29 mouse cellular contexts compared by ENCODE assay signal in the genomic region with DNA sequence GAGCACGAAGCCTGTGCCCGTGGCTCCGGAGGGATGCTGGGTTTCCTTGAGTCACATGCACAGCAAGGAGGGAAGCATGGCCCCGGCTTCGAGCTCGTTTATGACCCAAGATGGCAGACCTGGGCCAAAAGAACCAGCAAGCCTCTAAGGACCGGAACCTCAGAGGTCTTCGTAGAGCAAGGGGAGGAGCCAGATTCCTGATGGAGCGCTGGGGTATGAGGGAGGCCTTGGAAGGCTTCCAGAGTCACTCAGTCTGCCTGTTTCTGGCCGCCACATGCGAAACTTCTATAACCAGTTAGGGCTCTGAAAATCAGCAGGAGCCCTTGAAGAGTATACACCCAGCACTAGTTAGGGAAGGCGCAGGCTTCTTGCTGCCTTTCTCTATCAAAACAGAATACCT. TPM values are rescaled to one million over a fixed set of nuclear protein-coding genes. Genes with fewer than 3 reads are reported as not detected.
DNase-seq lines count a peak whose midpoint lies in the region; ATAC-seq and TF ChIP-seq lines count a peak whose summit lies in the region.
"Had no signal": no experiment of that assay in that cellular context is flagged by ENCODE, and none has a peak within 500 bp of the region (broad histone marks: within the 10 kb centered on the region; RNA-seq: fewer than 3 reads in every experiment).

No protein-coding gene starts in this region.

- H3K4me2 ChIP-seq in heart, embryonic 15.5 days = peak overlapping the region; percentile 60
- peak overlapping the region; percentile 29 for H3K4me2 ChIP-seq in neural tube, embryonic 13.5 days
- H3K4me2 ChIP-seq: liver, embryonic 12.5 days; midbrain, embryonic 13.5 days; neural tube, embryonic 12.5 days had no signal

- H3K9ac ChIP-seq in heart, adult 2 months (ENCODE audit: low read depth, low read length) = no peak overlapping the region
- no peak overlapping the region for H3K9ac ChIP-seq in heart, embryonic 15.5 days
- H3K9ac ChIP-seq in neural tube, embryonic 13.5 days = no peak overlapping the region
- H3K9ac ChIP-seq: liver, embryonic 12.5 days; midbrain, embryonic 13.5 days; neural tube, embryonic 12.5 days had no signal

- ATAC-seq in heart, embryonic 15.5 days (replicated peaks; ENCODE audit: insufficient number of reproducible peaks, insufficient read depth, low FRiP score, low read depth) = peak; percentile 32; the same call in 1 of the 2 replicates
- no peak for ATAC-seq in neural tube, embryonic 13.5 days (ENCODE audit: low read depth)
- ATAC-seq: forebrain, embryonic 16.5 days; hindbrain, embryonic 16.5 days; liver, embryonic 12.5 days; midbrain, embryonic 13.5 days had no signal

- H3K27me3 ChIP-seq in heart, adult 2 months (ENCODE audit: control insufficient read depth, insufficient read depth, low read length) = no peaks in the 10 kb centered on the region
- no peaks in the 10 kb centered on the region for H3K27me3 ChIP-seq in heart, embryonic 15.5 days
- H3K27me3 ChIP-seq in neural tube, embryonic 13.5 days = no peaks in the 10 kb centered on the region
- H3K27me3 ChIP-seq: liver, embryonic 12.5 days; midbrain, embryonic 13.5 days; neural tube, embryonic 12.5 days had no signal

- intact Hi-C loops in heart, adult 2 months (cut with DNase I) = loop anchor here (10.0 kb wide), 1 partner anchor 1121 kb away; no protein-coding TSS in a partner anchor
- intact Hi-C loops in heart, postnatal 36 days (cut with DNase I) = loop anchor here (2.0 kb wide), 1 partner anchor 995 kb away; no protein-coding TSS in a partner anchor

- H3K79me2 ChIP-seq in heart, adult 2 months (replicated peaks; ENCODE audit: control insufficient read depth, insufficient read depth, low read length) = no peaks in the 10 kb centered on the region

- no peaks in the 10 kb centered on the region for H3K36me3 ChIP-seq in heart, adult 2 months (ENCODE audit: control insufficient read depth, insufficient read depth, low read length)
- no peaks in the 10 kb centered on the region for H3K36me3 ChIP-seq in heart, embryonic 15.5 days
- no peaks in the 10 kb centered on the region for H3K36me3 ChIP-seq in neural tube, embryonic 13.5 days
- H3K36me3 ChIP-seq: forebrain, embryonic 10.5 days; hindbrain, embryonic 10.5 days; liver, embryonic 12.5 days; midbrain, embryonic 13.5 days; neural tube, embryonic 12.5 days had no signal

- H3K27ac ChIP-seq in heart, adult 2 months = no peak overlapping the region
- H3K27ac ChIP-seq in heart, embryonic 15.5 days = peak overlapping the region; percentile 32
- H3K27ac ChIP-seq in neural tube, embryonic 13.5 days (replicated peaks) = no peak overlapping the region
- H3K27ac ChIP-seq: forebrain, embryonic 10.5 days; hindbrain, embryonic 10.5 days; kidney, postnatal 0 days; left cerebral cortex, adult 2 months; liver, embryonic 12.5 days; midbrain, embryonic 13.5 days; neural tube, embryonic 12.5 days had no signal

- 46% methylated on average over 12 of the region's 12 CpGs for WGBS in heart, adult 2 months
- 50% methylated on average over 12 of the region's 12 CpGs for WGBS in heart, embryonic 15.5 days
- WGBS in neural tube, embryonic 13.5 days = 66% methylated on average over 12 of the region's 12 CpGs

- TF ChIP-seq EP300 in heart, adult 2 months (IDR thresholded peaks at IDR 0.05; ENCODE audit: insufficient read depth, low read depth, low read length) = no peak

- H3K4me1 ChIP-seq in heart, adult 2 months (ENCODE audit: control insufficient read depth, insufficient read depth, low read length) = no peaks in the 10 kb centered on the region
- peaks cover 7% of the 10 kb centered on the region for H3K4me1 ChIP-seq in heart, embryonic 15.5 days (replicated peaks)
- H3K4me1 ChIP-seq in neural tube, embryonic 13.5 days (replicated peaks) = peaks cover 7% of the 10 kb centered on the region
- H3K4me1 ChIP-seq: forebrain, embryonic 10.5 days; hindbrain, embryonic 10.5 days; liver, embryonic 12.5 days; midbrain, embryonic 13.5 days; neural tube, embryonic 12.5 days had no signal

- TF ChIP-seq POLR2A in heart, adult 2 months (IDR thresholded peaks at IDR 0.05; ENCODE audit: insufficient read depth, low read depth, low read length) = no peak

- no peak for TF ChIP-seq CTCF in heart, adult 2 months (IDR thresholded peaks at IDR 0.05)

- H3K9me3 ChIP-seq in heart, embryonic 15.5 days (replicated peaks) = no peaks in the 10 kb centered on the region
- H3K9me3 ChIP-seq in neural tube, embryonic 13.5 days = no peaks in the 10 kb centered on the region
- H3K9me3 ChIP-seq: forebrain, embryonic 10.5 days; hindbrain, embryonic 10.5 days; liver, embryonic 12.5 days; midbrain, embryonic 13.5 days; neural tube, embryonic 12.5 days had no signal

- H3K4me3 ChIP-seq in heart, adult 2 months = no peak overlapping the region
- H3K4me3 ChIP-seq in heart, embryonic 15.5 days = peak overlapping the region; percentile 30
- no peak overlapping the region for H3K4me3 ChIP-seq in neural tube, embryonic 13.5 days
- H3K4me3 ChIP-seq: forebrain, embryonic 10.5 days; hindbrain, embryonic 10.5 days; left cerebral cortex, adult 2 months; liver, embryonic 12.5 days; midbrain, embryonic 13.5 days; neural tube, embryonic 12.5 days had no signal

- DNase-seq in heart, adult 11 months = peak; percentile 79
- no peak for DNase-seq in heart, adult 2 months
- no peak for DNase-seq in heart, postnatal 36 days
- no peak for DNase-seq in neural tube, embryonic 10.5 days (ENCODE audit: extremely low spot score, low spot score)
- peak; percentile 13 for DNase-seq in testis, postnatal 14 days (ENCODE audit: low spot score)
- no peak for DNase-seq in kidney, adult 9 months
- DNase-seq: adrenal gland, postnatal 25 days; cerebellum, adult 8-10 months; gastrocnemius, postnatal 36 days; kidney, adult 18-20 months; layer of hippocampus, adult 9-11 months; lung, adult 2 months; right cerebral cortex, adult 18-20 months; right cerebral cortex, postnatal 4 days; thymus, adult 2 months; thymus, postnatal 4 days had no signal

RNA-seq across cellular contexts. Expression of a gene that starts 32.8 kb away (rescaled TPM):
- 100 to 1,000 TPM; 128 to 148 TPM for total RNA-seq in heart, adult 2 months (2021)
- 110 and 153 TPM in 2 replicates for polyA plus RNA-seq in heart, adult 2 months (2012; rRNA removed)
- polyA plus RNA-seq in heart, embryonic 15.5 days (2015; fragmentation: Nextera tagmentation; extraction: Ambion mirVana) = 72.8 and 94.7 TPM in 2 replicates
- total RNA-seq in heart, postnatal 36 days (2021) = 100 to 1,000 TPM; 151 to 152 TPM
- 0.39 and 0.99 TPM in 2 replicates for polyA plus RNA-seq in neural tube, embryonic 13.5 days (2015; fragmentation: Nextera tagmentation; extraction: Ambion mirVana)
- total RNA-seq: common myeloid progenitor, adult 5-6 weeks; megakaryocyte, adult 5-6 weeks had no signal
- polyA plus RNA-seq: forebrain, embryonic 10.5 days; liver, embryonic 12.5 days had no signal

Comparison
In these comparisons a context has a peak if more than half of its experiments do, and no peak if none do; other contexts are left out.
1. DNase-seq: peak in heart, adult 11 months (single experiment) and testis, postnatal 14 days (single experiment); none in heart, adult 2 months (0 of 2), heart, postnatal 36 days (0 of 2), neural tube, embryonic 10.5 days (single experiment) and kidney, adult 9 months (single experiment).
2. RNA of a gene that starts 32.8 kb away (polyA plus RNA-seq): 110 to 153 TPM in heart, adult 2 months and 72.8 to 94.7 TPM in heart, embryonic 15.5 days; 0.39 to 0.99 TPM in neural tube, embryonic 13.5 days; every median in the first group is over 10 times any median in the second.